Mouse (Mus musculus) right cerebral cortex, postnatal 36 days (tissue): Measurements from ENCODE around the gene Stam2.

Source experiments
- DNase-seq, 2 experiments: peaks; one replicate each; pipeline ENCODE4 v3.0.0; 2022; ENCODE audit warnings: low spot score in 2 of 2, mixed read lengths in 1 of 2

Stam2 gene

GRCm38 (mm10) chr2:52651547-52651946 lies 90.5 kb downstream of the Stam2 start:
- DNase-seq, result no peak

GRCm38 (mm10) chr2:52647255-52647998 lies 94.7 kb downstream of the Stam2 start:
- no peak for DNase-seq

GRCm38 (mm10) chr2:52643657-52644056 lies 98.4 kb downstream of the Stam2 start:
- peak; percentile 50 to 71 for DNase-seq
